Mouse (Mus musculus) B cell, adult 2 months (primary cell): ENCODE data around the gene Uncx.

Experiments
- DNase-seq, 2 experiments: peaks; one replicate each; pipeline ENCODE4 v3.0.0; 2022

Uncx gene

DNA sequence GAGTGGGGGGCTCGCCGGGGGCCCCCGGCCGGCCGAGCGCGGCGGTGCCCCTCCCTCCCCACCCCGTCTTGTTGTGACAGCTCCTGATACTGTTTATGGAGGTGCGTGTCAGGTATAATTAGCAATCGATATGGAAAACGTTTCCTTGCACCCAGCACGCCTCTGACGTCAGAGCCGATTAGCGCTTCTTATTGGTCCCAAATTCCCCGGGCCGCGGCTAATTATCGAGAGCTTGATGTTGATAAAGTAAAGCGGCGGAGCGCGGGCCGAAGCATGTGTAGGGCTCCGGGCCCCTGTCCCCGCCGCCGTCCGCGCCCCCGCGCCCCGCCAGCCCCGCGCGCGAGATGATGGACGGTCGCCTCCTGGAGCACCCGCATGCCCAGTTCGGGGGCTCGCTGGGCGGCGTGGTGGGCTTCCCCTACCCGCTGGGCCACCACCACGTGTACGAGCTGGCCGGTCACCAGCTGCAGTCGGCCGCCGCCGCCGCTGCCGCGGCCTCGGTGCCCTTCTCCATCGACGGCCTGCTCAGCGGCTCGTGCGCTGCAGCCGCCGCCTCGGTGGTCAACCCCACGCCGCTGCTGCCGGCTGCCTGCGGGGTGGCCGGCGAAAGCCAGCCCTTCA lies 466 bp downstream of the Uncx start:
- DNase-seq: no peak

DNA sequence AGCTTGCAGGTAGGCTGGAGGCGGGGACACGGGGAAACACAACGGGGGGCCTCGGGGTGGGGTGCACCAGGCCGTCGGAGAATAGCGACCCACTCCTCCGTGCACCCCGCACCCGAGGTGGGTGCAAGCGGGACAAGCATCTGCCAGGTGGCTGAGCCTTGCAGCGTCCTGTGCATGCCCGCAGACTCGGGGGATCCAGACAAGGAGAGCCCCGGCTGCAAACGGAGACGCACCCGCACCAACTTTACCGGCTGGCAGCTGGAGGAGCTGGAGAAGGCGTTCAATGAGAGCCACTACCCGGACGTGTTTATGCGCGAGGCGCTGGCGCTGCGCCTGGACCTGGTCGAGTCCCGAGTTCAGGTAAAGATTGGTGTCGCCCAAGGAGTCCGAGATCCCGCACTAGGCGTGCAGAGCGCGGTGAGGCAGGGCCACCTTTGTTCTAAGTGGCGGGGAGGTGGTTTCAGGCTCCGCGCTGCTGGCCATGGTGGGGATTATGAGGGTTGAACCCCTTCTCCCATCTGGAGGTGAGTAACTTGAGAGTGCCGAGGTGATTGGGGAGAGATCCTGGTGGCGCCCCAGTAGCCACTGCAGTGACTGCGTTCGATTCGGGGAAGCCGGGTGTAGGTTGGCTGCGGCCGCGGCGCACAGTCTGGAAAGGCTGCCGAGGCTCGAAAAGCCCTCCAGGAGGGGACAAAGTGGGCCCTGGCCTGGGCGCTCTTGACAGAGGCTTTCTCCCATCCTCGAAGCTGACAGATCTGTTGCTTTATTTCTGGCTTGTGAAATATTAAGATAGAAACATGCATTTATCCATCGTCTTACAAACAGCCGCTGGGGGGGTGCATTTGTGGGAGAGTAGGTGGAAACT lies 1.2 kb downstream of the Uncx start:
- no peak for DNase-seq

- no peak for DNase-seq
Observed at GRCm38 (mm10) chr5:139545221-139545620, 1.9 kb downstream of the Uncx start.

GRCm38 (mm10) chr5:139545673-139546335 lies 2.5 kb downstream of the Uncx start:
- DNase-seq: no peak

GRCm38 (mm10) chr5:139546336-139546770 lies 3.1 kb downstream of the Uncx start:
- no peak for DNase-seq

- no peak for DNase-seq
Observed at GRCm38 (mm10) chr5:139546771-139547420, 3.6 kb downstream of the Uncx start.

- no peak for DNase-seq
Observed at GRCm38 (mm10) chr5:139547421-139547931, 4.2 kb downstream of the Uncx start.

DNA sequence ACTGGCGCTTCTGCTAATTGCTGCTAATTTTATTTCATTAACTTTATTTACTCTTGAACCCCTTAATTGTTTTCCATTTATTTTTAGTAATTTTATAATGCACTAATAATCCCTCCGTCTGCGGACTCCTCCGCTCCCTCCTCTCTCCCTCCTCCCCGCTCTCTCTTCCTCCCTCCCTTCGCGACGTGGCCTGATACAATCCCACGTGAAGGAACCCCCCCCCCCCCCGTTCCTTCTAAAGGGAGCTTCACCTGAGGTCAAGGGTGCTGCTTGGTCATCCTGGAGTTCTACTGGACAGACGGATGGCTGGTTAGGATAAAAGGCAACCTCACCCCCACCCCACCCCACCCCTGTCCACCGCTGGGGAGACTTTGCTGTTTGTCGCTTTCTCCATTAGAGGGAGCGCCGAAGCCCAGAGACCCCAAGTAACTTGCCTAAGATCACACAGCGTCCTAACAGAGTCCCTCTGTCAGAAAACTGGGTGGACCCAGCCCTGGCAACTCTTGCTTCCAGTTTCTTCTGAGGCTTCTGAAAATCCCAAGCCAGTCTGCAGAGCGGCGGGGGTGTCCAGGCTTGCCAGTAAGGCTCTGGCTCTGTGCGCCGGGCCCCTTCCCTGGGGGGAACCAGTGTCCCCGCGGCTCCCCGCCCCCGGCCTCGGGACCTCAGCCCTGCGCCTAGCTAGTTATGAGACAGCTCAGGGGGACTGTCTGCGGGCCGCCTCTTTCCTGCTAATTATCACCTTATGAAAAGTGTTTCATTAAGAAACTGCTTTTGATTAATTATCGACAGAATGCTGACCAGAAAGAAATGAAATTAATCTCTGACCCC lies 10.4 kb downstream of the Uncx start:
- DNase-seq: no peak

GRCm38 (mm10) chr5:139554478-139555335 lies 11.4 kb downstream of the Uncx start:
- no peak for DNase-seq

DNA sequence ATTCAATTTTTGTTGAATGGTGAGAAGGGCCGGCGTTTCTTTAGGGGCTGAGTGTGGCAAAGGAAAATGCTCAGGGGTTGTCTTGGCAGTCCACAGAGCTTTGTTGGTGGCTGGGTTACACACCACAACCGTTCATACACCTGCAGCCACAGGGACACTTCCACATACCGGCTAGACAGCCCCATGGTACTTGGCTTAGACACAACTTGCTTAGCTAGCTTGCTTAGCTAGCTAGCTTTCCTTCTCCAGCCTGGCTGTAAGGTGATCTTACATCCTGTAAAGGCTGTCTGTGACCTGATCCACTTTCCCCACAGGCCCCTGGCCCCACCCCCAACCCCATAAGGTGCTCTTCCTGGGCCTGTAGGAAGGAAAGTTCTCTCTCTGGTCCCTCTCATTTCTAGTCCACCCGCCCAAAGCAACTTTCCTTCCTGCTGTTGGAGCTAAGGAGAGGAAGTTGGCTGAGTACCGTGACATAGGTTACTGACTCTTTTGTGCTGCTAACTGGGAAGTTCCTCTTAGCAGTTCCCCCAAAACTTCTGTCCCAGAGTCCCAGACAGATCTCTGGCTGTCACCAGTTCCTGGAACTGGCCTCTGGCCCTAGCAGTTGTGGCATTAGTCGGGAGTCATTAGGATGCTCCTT lies 12.3 kb downstream of the Uncx start:
- DNase-seq: no peak

DNA sequence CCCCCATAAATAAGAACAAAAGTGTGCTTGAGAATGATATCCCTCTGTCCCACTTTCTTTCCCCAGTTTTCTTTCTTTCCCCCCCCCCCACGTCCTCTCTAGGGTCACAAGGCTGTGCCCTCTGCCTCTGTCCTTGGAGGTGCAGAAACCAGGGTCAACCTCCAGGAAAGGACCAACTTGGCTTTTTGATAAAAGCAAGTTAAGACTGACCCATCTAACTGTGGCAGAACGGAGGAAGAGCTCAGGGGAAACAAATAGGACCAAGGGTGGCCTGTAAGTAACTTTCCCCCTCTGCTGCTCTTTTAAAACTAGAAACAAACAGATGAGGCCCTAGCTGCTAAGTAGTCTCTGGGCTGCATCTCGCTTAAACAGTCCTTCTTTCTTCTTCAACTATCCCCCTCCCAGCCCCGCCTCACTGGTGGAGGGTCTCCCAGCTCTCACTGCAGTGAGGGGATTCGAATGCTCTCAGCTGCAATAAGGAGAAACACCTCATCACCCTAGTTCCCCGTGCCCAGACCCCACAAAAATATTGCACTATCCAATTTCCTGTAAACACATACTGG lies 12.9 kb downstream of the Uncx start:
- DNase-seq: no peak

DNA sequence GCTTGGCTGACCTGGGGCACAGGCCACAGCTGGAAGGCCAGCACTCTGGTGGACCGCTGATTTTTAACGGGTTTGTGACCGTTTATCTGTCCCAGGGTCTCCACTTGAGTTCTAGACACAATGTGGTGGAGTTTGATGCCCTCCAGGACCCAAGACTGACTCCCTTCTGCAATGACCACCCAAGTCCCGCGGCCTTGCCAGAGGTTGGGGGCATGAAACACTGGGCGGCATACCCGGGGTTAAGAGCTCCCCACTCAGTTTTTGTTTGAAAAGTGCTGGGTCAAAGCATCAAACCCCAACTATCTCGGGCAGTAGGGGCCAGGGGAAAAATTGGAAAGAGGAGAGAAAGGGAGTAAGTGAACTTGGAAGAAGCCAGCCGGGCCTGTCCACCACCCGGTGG lies 13.8 kb downstream of the Uncx start:
- DNase-seq: no peak

DNA sequence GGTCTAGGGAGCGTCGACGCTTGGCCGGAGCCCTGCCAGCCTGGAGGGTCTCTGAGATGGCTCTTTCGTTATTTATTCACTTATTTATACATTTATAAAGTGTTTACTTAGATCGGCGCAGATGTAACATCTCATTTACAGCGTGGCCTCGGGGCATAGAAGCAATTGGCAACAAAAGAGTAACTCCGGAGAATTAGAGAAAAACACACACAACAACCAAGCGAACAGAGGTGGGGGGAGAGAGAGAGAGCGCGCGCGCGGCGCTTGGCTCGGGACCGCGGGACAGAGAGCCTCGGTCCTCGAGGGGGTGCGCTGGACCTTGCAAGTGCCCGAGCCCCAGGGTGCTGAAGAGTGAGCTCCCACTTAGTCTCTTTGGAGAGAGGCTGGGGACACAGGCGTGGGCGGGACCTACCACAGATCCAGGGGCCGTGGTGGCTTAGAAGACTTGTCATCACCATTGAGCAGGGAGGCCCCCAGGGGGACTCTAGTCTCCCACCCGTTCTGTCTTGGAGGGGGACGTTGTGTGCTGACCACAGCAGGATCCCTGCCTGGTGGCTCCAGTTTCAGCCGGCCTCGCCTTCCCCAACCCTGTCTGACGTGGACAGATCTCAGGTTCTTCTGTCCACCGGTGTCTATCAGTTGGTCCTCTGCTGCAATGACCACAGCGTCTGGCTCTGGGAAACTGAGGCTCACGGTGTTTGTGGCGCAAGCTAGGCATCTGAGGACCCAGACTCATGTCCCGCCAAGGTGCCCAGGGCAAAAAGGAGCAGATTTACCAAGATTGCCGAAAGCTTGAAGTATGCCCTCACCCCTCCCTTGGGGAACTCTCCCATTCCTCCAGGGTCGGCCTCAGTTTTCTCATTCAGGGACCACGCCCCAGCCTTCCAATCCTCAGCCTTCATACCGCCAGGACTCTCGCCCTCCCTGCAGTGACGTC lies 14.5 kb downstream of the Uncx start:
- DNase-seq: no peak

DNA sequence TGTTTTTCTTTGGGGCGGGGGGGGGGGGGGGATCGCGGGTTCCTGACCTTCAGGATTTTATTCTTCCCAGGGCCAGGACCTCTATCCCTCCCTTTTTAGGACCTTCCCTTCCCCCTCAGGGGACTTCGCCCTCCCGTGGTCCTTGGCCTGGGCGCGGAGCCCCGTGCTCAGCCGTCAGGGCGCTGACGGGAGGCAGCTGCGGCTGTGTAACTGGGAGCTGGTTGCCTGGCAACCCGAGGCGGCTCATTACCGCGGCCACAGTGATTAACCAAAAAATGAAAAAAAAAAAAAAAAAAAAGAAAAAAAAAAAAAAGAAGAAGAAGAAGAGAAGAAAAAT lies 15.1 kb downstream of the Uncx start:
- DNase-seq: no peak

GRCm38 (mm10) chr5:139558917-139559660 lies 15.8 kb downstream of the Uncx start:
- no peak for DNase-seq

DNA sequence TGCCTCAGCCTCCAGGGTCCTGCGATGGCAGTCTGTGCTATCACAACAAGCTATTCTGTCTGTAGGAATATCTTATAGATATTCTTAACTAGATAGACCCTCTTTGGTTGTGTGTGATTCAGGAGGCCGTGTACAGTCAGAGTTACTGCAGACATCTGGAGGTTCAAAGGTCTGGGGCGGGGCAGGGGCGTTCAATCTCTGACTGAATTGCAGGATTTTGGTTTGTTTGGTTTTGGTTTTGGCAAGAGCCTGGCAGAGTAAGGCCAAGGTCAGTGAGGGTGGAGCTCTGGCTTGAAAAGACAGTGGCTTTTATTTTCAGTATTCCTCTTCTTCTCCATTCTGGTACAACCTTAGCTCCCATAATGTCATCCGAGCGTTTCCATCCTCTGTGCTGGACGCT lies 16.5 kb downstream of the Uncx start:
- DNase-seq: no peak

DNA sequence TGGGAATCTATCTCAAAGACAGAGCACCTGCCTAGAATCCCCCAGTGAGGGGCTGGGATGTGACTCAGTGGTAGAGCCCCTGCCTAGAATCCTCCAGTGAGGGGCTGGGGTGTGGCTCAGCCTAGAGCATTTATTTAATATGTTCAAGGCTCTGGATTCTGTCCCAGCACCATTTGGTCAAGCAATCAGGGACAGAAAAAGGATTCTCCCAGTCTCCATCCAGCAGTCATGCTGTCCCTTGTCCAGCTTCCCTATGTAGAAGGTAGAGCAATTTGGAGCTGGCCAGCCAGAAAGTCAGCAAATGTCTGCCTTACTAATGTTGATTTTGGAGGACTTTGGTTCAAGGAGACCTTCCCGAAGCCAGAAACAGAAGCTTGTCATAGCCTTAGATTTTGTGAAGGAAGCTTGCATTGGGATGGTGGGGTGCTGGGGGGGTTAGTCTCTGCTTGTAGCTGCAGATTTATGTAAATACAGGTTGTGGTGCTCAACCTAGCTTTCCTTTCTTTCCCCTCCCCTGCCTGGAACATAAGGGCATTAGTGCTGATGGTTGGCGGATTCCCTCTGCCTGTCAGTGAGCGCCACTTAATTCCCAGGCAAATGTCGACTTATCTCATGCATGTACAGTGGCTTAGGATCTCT lies 18.2 kb downstream of the Uncx start:
- DNase-seq: no peak

DNA sequence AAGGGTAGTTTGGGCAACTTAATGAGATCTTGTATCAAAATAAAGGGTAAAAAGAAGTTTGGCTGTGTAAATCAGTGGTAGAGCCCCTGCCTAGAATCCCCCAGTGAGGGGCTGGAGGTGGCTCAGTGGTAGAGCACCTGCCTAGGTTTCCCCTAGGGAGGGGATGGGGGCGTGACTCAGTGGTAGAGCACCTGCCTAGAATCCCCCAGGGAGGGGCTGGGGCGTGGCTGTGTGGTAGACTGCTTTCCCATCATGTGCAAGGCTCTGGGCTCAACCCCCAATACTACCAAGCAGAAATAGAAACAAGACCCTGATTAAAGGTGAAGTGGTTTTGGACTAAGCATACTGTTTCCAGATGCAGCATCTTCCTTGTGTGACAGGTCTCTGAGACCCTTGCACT lies 21.4 kb downstream of the Uncx start:
- no peak for DNase-seq
